Mouse (Mus musculus) lung, postnatal 10 days (tissue): ENCODE results near the gene Galk2.
A peak's percentile ranks its signal among the peaks of the same experiment; 100 is the strongest.

Experiments
- DNase-seq: peaks from one replicate; pipeline ENCODE4 v3.0.0; 2021

The Galk2 gene

DNA sequence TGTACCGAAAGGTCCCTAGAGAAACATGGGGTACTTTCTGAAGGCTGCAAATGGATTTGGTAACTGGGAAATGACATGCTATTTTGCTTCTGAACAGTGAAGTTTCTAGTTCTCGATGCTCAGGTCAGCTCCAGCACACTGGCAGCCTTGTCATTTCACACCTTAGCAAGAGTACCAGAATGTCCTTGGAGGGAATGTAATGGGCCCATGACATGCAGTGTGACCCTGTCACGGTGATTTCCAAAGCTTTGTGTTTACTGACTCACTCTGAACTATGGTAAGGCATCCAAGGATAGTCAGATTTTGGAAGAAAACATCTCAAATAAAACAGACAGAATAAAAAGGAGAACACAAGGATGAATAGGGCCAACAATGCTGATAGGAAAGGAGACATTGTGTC, 42.5 kb downstream of the Galk2 start:
- no peak for DNase-seq

DNA sequence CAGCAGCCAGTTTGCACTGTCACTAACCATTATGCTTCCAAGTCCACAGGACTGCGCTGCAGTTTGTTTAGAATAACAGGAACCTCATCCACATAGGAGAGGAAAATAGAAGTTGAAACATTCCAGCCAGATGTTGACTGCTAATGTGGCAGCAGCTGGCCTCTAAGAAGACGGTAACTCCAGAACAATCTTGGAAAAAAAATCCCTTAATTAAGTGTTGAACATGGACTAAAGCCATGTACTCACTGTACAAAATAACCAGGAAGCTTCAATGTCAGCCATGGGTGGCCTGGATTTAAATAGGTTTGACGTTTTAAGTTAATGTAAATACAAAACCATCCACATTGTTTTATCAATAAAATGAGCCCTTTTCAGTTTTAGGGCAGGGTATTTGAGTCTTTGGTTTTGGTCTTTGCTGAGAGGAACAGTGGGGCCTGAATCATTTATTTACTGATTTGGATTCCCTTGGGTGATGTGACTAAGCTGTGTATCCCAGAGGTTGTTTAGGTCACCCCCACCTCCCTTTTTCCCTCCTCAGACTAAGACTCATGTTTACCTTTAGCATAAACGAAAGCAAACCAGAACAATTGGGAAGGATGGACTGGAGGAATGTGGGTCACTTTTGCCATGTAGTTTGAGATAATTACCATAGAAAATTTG, 47.6 kb downstream of the Galk2 start:
- no peak for DNase-seq

DNA sequence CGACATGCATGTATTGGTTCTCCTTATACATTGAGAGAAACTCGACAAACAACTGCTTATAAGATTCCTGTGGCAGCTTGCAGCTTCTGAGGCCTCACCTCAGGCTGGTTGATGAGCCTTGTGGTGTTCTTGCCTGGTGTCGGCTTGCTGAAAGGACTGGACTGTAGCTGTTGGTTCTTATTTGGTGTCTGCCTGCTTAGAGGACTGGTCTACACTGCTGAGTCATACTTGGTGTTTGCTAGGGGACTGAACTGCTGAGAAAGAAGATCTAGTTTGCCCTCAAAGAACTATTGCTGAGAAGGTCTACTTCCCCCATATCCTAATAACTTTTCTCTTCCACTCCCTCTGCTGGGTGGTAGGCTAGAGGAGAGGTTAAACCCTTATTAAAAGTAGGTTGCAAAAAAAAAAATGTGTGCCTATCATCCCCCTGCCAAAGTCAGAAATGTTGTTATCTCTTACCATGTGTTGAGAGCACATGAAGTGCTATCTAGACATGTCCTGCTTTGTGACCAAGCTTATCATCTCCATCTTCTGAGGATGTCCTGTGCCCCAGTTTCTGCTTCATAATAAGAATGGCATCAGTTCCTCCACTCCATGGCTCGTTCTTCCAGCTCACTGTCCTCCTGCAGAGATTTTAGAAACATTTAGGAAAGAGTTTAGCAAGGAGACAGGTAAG, 48.8 kb downstream of the Galk2 start:
- no peak for DNase-seq

- DNase-seq: no peak
Observed at GRCm38 (mm10) chr2:125914167-125914566, 55.3 kb downstream of the Galk2 start.

- no peak for DNase-seq
Observed at GRCm38 (mm10) chr2:125914713-125915112, 55.8 kb downstream of the Galk2 start.

DNA sequence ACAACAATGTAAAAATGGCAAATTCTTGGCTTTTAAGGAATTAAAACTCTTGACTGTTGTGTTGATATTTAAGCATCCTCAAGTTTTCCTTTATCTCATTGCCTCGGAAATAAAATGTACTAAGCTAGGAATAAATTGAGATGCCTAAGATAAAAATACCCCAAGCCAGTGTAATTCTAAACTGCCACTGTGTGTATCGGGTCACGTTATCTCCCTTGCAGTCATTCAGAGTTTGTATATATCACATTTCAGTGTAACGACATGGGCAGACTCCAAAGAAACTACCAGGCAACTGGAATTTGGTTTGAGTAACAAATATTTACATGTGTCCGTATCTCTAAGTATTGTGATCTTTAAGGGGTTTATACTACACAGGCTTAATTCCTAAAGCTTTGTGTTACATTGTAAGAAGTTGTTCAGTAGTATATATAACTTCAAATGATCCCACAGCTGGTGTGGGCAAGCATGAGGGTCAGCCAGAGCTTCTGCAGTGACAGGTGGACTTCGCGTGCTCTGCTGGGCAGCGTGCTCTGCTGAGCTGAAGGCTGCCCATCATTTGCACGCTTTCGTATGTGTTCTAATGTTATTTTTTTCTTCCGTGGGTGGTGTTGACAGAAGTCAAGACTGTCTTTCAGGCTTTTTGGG, 57.9 kb downstream of the Galk2 start:
- no peak for DNase-seq

- DNase-seq: no peak
Observed at GRCm38 (mm10) chr2:125917297-125917679, 58.4 kb downstream of the Galk2 start.

DNA sequence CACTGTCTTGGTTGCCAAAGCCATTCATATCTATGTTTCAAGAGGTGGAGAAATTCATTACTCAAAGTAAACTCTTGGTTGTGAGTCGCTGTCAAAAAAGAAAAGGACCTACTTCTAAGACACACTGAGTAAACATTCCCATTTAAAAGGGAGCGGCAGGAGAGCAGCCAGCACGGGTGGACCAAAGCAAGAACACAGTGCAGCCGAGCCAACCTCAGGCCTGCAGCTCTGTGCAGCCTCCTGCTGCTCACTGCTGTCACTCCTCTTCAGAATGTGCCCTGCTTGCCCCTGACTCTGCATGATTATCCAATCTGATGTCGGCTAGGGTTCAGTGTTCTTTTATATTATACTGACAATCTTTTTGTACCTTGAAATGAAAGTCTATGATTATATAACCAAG, 62.4 kb downstream of the Galk2 start:
- no peak for DNase-seq

GRCm38 (mm10) chr2:125922149-125922548, 63.2 kb downstream of the Galk2 start:
- no peak for DNase-seq

DNA sequence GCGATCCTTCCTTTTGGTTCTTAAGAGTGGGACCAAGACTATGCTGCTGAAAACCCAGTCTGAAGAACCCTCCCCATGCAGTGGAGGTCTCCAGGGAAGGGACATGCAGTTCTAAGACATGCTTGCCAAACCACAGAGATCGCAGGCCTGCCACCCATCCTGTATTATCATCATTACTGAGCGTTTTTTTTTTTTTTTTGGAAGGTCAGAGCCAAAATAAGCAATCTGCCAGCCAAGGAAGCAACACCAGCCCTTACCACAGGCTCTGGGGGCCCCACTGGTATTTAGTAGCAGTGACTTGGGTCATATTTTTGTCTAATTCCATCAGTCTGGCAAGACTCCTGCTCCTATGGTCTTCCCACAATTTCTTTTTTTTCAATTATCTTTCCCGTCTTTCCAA, 64.0 kb downstream of the Galk2 start:
- DNase-seq: peak; percentile 13

DNA sequence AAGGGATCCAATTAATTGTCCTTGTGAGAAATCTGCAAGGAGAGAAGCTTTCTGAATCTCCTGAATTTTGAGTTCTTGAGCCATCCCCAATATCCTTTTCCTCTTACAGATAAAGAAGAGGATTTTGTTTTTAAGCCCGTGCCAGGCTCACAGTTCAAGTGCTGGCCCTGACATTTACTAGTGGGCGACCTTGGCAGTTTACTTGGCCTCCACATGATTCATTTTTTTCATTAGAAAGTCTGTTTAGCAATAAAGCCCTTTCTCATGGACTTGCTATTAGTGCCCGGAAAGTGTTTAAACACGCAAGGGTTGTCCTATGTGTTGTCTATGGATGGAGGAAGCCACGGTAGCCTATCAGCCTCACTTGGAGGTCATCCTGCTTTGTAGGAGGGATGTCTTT, 64.4 kb downstream of the Galk2 start:
- no peak for DNase-seq

GRCm38 (mm10) chr2:125924554-125924953, 65.6 kb downstream of the Galk2 start:
- no peak for DNase-seq

DNA sequence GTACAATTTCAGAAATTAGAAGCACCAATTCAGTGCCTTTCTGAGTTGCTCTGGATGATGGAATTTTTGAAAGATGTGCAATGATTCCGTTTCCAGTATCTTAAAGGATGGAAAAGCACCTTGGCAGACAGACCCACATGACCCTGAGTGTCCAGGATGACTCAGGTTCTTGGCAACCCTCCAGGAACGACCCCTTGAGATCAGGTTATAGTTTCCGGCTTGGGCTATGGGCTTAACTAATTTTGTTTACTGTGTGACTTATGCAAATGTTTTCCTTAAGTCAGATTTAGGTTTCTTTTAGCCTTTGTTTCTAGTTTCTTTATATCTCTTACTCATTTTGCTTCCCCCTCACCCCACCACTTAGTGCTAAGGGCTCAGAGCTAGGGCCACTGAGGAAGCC, 66.2 kb downstream of the Galk2 start:
- no peak for DNase-seq

GRCm38 (mm10) chr2:125929396-125929795, 70.5 kb downstream of the Galk2 start:
- DNase-seq: no peak

DNA sequence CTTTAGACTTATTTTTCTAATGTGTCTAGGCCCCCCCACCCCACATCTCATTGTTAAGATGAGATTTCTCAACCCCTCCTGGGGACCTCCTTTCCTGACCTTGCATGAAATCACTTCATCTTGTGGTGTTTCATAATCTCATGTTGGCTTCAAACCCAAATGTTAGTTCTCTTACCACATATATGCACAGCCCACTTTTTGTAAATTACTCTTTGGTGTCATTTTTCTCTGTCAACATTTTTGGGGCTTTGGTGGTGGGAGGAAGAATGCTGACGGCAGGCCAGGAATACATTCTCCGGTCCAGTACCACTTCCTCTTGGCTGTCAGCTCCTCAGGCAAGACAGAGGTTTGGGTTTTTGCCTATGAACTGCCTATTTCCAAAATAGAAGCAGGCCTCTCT, 71.0 kb downstream of the Galk2 start:
- DNase-seq: peak; percentile 35

- no peak for DNase-seq
Observed at GRCm38 (mm10) chr2:125931193-125931592, 72.3 kb downstream of the Galk2 start.

GRCm38 (mm10) chr2:125932734-125933133, 73.8 kb downstream of the Galk2 start:
- no peak for DNase-seq

DNA sequence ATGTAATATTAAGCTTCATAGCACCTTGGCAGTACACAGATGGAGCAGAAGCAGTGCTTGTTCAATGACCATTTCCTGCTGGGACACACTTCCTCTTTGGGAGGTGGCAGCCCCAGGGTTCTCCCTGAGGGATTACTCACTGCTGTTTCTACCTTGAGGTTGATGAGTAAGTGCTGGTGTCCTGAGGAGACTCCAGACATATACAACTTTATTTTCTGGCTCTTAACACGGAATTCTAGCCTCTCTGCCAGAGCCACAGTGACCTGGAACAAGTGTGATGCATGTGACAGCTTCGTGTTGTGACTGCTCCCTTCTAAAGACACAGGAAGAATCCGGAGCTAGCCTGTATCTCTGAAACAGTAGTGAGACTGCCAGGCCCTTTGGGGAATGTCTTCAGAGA, 75.1 kb downstream of the Galk2 start:
- no peak for DNase-seq

GRCm38 (mm10) chr2:125936396-125936795, 77.5 kb downstream of the Galk2 start:
- no peak for DNase-seq

DNA sequence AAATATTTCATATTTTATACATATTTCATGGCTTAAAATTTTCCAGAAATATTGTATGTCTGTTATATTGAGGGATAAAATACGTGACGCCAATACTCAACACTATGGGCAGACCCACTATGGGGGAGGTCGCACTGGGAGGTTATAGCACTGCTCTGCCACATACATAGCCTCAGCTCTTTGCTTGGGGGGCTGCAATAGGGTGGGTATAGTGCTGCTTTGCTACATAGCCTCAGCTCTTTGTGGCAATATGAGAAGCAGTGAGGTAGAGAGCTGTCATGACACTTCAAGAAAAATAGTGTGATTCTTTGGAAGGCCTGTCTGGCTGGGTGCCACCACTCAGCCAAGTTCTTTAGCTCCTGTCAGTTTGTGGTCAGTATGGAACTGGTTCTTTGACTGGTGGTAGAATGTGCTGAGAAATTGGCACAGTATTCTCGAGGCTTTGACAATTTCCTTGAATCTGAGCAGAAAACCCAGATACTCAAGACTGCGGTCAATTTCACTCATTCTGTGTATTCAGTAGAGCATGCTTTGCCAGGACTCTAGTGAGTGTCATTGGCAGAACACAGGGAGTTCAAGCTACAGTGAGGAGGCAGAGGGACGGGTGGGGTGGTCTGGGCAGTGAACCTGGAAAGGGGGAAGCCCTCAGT, 80.2 kb downstream of the Galk2 start:
- no peak for DNase-seq

DNA sequence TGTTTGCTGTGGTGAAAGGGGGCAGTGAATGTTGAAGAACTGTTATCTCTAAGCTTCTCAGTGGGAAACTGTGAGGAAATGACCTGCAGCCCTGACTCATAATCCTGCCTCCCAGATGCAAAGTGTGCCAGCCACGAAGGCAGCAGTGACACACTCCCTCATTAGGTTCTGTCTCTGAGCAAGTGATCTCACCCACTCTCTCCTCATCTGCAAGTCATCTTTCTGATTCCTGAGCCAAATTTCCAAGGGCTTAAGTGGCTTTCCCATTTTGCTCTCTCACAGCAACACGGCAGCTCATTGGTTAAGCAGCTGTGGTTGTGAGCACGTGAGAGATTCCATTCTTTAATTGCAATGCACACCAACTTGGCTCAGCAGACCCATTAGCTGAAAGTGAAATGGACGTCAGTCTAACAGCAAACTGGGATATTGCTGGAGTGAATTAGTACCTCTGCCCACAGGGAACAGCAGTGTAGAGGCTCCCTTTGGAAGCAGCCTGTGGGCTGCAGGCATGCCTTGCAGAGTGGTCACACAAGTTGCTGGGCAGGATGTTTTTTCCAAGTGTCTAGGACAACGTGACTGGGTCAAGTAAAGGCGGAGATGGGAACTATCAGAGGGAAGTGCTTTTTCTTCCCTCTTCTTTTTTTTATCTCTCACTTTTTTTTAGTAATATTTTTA, 82.3 kb downstream of the Galk2 start:
- DNase-seq: peak; percentile 8

- no peak for DNase-seq
Observed at GRCm38 (mm10) chr2:125943301-125943700, 84.4 kb downstream of the Galk2 start.

DNA sequence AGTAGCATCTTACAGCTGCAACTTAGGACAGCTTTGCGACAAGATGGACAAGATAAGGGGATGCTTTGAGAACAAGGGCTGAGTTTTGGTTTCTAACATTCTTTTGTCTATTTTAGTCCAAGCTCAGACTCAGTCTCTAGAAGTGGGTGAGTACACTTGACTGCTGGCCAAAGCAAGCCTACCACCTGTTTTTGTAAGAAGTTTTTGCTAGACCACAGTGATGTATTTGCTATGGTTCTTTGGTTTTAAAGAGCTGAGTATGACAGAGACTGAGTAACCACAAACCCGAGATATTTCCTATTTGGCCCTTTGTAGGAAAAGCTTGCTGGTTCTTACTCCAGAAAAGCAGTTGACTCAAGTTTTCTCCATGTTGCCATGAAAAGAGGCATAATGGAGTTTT, 89.3 kb downstream of the Galk2 start:
- DNase-seq: no peak
